Mouse (Mus musculus) heart, adult 2 months (tissue): ENCODE measurements around the gene A930004D18Rik. TPM values are rescaled to one million over a fixed set of nuclear protein-coding genes. Genes with fewer than 3 reads are reported as not detected.

Experiments used
- DNase-seq, 2 experiments: peaks; one replicate each; pipeline ENCODE4 v3.0.0; 2021
- H3K27ac ChIP-seq: fragments of 200-600 bp; 2 replicates; pipeline ENCODE4 v1.8.1; 2022
- H3K27me3 ChIP-seq: fragments of 200-500 bp; 2 replicates; pipeline ENCODE4 v1.6.1; 2012; ENCODE audit warnings: mild to moderate bottlenecking, low read length, inconsistent platforms, mixed read lengths; ENCODE audit not compliant: control insufficient read depth, insufficient read depth
- H3K36me3 ChIP-seq: fragments of 200-500 bp; 2 replicates; pipeline ENCODE4 v1.6.1; 2012; ENCODE audit warnings: low read length, inconsistent platforms; ENCODE audit not compliant: control insufficient read depth, insufficient read depth
- H3K4me1 ChIP-seq: fragments of 200-500 bp; 2 replicates; pipeline ENCODE4 v1.6.1; 2011; ENCODE audit warnings: low read length; ENCODE audit not compliant: control insufficient read depth, insufficient read depth
- H3K4me3 ChIP-seq: fragments of 200-600 bp; 2 replicates; pipeline ENCODE4 v1.8.1; 2022
- H3K79me2 ChIP-seq: fragments of 200-500 bp; replicated peaks from 2 replicates; pipeline ENCODE4 v1.6.1; 2012; ENCODE audit warnings: mild to moderate bottlenecking, inconsistent platforms, low read length, moderate library complexity, mixed read lengths; ENCODE audit not compliant: control insufficient read depth, insufficient read depth
- H3K9ac ChIP-seq: fragments of 200-500 bp; 2 replicates; pipeline ENCODE4 v1.6.1; 2012; ENCODE audit warnings: low read depth, mild to moderate bottlenecking, control low read depth, inconsistent platforms, low read length, mixed read lengths
- CTCF ChIP-seq: fragments of 200-600 bp; IDR thresholded peaks from 2 replicates; pipeline ENCODE4 v1.8.1; 2022; ENCODE audit warnings: antibody characterized with exemption, mild to moderate bottlenecking, moderate library complexity
- EP300 ChIP-seq: fragments of 200-500 bp; IDR thresholded peaks from 2 replicates; pipeline ENCODE4 v1.6.1; 2011; ENCODE audit warnings: low read depth, low read length, control low read depth; ENCODE audit not compliant: insufficient read depth
- POLR2A ChIP-seq: fragments of 200-500 bp; IDR thresholded peaks from 2 replicates; pipeline ENCODE4 v1.6.1; 2011; ENCODE audit warnings: mild to moderate bottlenecking, low read depth, low read length, control low read depth; ENCODE audit not compliant: insufficient read depth
- WGBS: fragments of 180-500 bp; shearing (Covaris S2); methylation state at CpG from one replicate; pipeline ENCODE4 v1.1.7; 2018; 5-methylcytosine and 5-hydroxymethylcytosine counted together
- intact Hi-C: fragments of 180-260 bp; cut with DNase I; formaldehyde crosslinking; loops from one replicate; pipeline ENCODE4 v1.15.1; 2025
- polyA plus RNA-seq: library from polyadenylated mRNA; depleted of rRNA; stranded (reverse); fragments of >200 nt; gene quantifications from 2 replicates; pipeline ENCODE4 v1.2.3, GENCODE M21; 2012
- total RNA-seq, 2 experiments: library from RNA; stranded (reverse); gene quantifications; 2 replicates each; pipeline ENCODE4 v1.2.3; 2021

A930004D18Rik gene
- total and polyA plus RNA-seq, 3 experiments = 2.2 to 4.5 (median 3.4) TPM

GRCm38 (mm10) chr2:18015581-18015980 lies 22.0 kb downstream of the A930004D18Rik start:
- Histone ChIP-seq H3K36me3 (no peaks in the 10 kb centered on the region), H3K4me3 (no peak overlapping the region), H3K27ac (no peak overlapping the region), H3K4me1 (no peaks in the 10 kb centered on the region), H3K27me3 (no peaks in the 10 kb centered on the region), H3K9ac (no peak overlapping the region), H3K79me2 (no peaks in the 10 kb centered on the region)
- 67% methylated on average over 3 of the region's 3 CpGs for WGBS
- TF ChIP-seq POLR2A (no peak), CTCF (no peak), EP300 (no peak)
- intact Hi-C loops = no loop called here
- DNase-seq = no peak

DNA sequence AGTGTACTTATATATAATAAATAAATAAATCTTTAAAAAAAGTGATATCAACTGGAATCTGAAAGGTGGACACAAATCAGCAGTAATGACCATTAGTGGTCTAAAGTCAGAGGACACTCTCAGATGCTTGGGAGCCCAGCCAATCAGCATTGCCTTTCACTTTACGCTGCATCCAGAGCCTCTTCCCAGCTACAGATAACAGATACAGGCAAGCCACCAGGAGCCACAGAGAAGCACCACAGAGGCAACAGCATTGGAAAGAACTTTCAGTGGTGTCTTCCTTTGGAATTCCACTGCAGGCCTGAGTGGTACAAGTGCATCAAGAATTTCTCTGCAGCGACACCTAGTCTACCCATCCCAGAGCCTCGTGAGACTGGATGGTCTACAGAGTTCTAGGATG lies 24.7 kb downstream of the A930004D18Rik start:
- Histone ChIP-seq H3K27ac (no peak overlapping the region), H3K4me1 (no peaks in the 10 kb centered on the region), H3K9ac (no peak overlapping the region), H3K27me3 (no peaks in the 10 kb centered on the region), H3K79me2 (no peaks in the 10 kb centered on the region), H3K36me3 (no peaks in the 10 kb centered on the region), H3K4me3 (no peak overlapping the region)
- intact Hi-C loops = no loop called here
- no peak for DNase-seq
- WGBS = 78% methylated on average over 3 of the region's 3 CpGs
- TF ChIP-seq EP300 (no peak), CTCF (no peak), POLR2A (no peak)

- no peak for TF ChIP-seq EP300
- no peak for TF ChIP-seq CTCF
- TF ChIP-seq POLR2A = no peak
Observed at GRCm38 (mm10) chr2:18011226-18011625, 26.3 kb downstream of the A930004D18Rik start.

GRCm38 (mm10) chr2:18005137-18005536 lies 32.4 kb downstream of the A930004D18Rik start:
- WGBS = 40% methylated on average over 8 of the region's 8 CpGs
- no peak for DNase-seq
- H3K4me1 ChIP-seq = no peaks in the 10 kb centered on the region

More at GRCm38 (mm10) chr2:18011226-18011625, 26.3 kb downstream of the A930004D18Rik start:
- Histone ChIP-seq H3K9ac (no peak overlapping the region), H3K79me2 (no peaks in the 10 kb centered on the region), H3K4me3 (no peak overlapping the region), H3K36me3 (no peaks in the 10 kb centered on the region), H3K4me1 (no peaks in the 10 kb centered on the region), H3K27me3 (no peaks in the 10 kb centered on the region), H3K27ac (no peak overlapping the region)
- DNase-seq = no peak
- WGBS = 83% methylated on average over 6 of the region's 6 CpGs
- intact Hi-C loops = no loop called here

GRCm38 (mm10) chr2:18004286-18004685 lies 33.3 kb downstream of the A930004D18Rik start:
- no peak for DNase-seq
- Histone ChIP-seq H3K79me2 (no peaks in the 10 kb centered on the region), H3K9ac (no peak overlapping the region), H3K27ac (no peak overlapping the region), H3K4me1 (no peaks in the 10 kb centered on the region), H3K36me3 (no peaks in the 10 kb centered on the region), H3K4me3 (no peak overlapping the region), H3K27me3 (no peaks in the 10 kb centered on the region)
- 79% methylated on average over 4 of the region's 4 CpGs for WGBS
- intact Hi-C loops = no loop called here
- no peak for TF ChIP-seq CTCF
- TF ChIP-seq EP300 = no peak
- no peak for TF ChIP-seq POLR2A

More at GRCm38 (mm10) chr2:18005137-18005536, 32.4 kb downstream of the A930004D18Rik start:
- H3K36me3 ChIP-seq = no peaks in the 10 kb centered on the region
- intact Hi-C loops = no loop called here
- H3K4me3 ChIP-seq = no peak overlapping the region
- no peaks in the 10 kb centered on the region for H3K79me2 ChIP-seq
- no peak overlapping the region for H3K27ac ChIP-seq
- H3K9ac ChIP-seq = no peak overlapping the region
- no peaks in the 10 kb centered on the region for H3K27me3 ChIP-seq
- TF ChIP-seq EP300 (no peak), POLR2A (no peak), CTCF (no peak)

GRCm38 (mm10) chr2:18002306-18002705 lies 35.2 kb downstream of the A930004D18Rik start:
- Histone ChIP-seq H3K9ac (no peak overlapping the region), H3K4me3 (no peak overlapping the region), H3K27ac (no peak overlapping the region), H3K4me1 (no peaks in the 10 kb centered on the region), H3K36me3 (no peaks in the 10 kb centered on the region), H3K79me2 (no peaks in the 10 kb centered on the region), H3K27me3 (no peaks in the 10 kb centered on the region)
- no peak for DNase-seq
- TF ChIP-seq EP300 = no peak
- 95% methylated on average over 3 of the region's 3 CpGs for WGBS
- intact Hi-C loops = no loop called here
